Mouse (Mus musculus) adipose tissue, adult 10 weeks (tissue): Measurements from ENCODE around the gene Myod1. TPM values are rescaled to one million over a fixed set of nuclear protein-coding genes. Genes with fewer than 3 reads are reported as not detected.

Source experiments
- polyA plus RNA-seq: library from polyadenylated mRNA; stranded (reverse); fragments of 350-450 nt; fragmentation: Illumina TruSeq; extraction: RNeasy Lipid Tissue Mini Kit (QIAGEN cat#74804); gene quantifications from one replicate; pipeline ENCODE4 v1.2.3, GENCODE M21; 2014; ENCODE audit warnings: low read depth, low replicate concordance

The Myod1 gene
- not detected for polyA plus RNA-seq

DNA sequence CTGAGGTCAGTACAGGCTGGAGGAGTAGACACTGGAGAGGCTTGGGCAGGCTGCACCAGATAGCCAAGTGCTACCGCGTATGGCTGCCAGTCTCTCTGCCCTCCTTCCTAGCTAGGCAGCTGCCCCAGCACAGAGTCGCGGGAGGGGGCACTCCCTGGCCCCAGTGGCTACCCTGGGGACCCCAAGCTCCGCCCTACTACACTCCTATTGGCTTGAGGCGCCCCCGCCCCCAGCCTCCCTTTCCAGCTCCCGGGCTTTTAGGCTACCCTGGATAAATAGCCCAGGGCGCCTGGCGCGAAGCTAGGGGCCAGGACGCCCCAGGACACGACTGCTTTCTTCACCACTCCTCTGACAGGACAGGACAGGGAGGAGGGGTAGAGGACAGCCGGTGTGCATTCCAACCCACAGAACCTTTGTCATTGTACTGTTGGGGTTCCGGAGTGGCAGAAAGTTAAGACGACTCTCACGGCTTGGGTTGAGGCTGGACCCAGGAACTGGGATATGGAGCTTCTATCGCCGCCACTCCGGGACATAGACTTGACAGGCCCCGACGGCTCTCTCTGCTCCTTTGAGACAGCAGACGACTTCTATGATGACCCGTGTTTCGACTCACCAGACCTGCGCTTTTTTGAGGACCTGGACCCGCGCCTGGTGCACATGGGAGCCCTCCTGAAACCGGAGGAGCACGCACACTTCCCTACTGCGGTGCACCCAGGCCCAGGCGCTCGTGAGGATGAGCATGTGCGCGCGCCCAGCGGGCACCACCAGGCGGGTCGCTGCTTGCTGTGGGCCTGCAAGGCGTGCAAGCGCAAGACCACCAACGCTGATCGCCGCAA, at the start of gene Myod1:
Gene Myod1 (plus strand): TSS at position 303 of the 836 bp plus-strand sequence.

DNA sequence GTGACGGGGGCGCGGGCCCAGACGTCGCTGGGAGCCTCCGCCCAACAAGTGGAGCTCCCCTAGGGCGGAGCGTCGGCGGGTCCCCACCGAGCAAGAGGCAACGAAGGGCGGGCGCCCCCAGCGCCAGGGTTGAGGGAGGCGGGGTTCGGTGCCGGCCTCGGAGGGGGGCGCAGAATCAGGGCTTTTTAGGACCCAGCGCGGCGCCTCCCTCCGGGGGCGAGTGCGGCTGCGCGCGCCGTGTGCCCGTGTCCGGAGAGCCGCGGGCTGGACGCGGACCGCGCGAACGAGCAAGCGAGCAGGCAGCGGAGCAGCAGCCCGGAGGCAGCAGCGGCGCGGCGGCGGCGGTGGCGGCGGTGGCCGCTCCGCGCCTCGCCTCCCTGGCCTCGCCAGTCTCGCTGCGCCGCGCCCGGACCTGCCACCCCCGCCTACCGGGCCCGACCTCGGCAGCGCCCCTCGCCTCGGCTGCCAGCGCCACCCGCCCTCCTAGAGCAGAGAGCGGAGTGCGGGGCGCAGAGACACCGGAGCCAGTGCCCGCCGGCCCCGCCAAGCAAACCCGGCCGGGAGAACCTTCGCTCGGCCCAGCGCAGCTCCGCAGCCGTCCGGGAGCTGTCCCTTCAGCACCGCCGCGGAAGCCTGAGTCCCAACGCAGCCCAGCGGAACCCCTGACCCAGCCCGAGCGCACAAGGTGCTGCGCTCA, 20.1 kb downstream of the Myod1 start, which contains the start of gene Kcnc1:
Gene Kcnc1 (plus strand): TSS at position 267 of the 697 bp plus-strand sequence.

Other genes starting within 250 kb of the Myod1 start
- gene Abcc8, start 196.4 kb upstream of the Myod1 start, polyA plus RNA-seq: 4.9 TPM
- 3.0 TPM for gene Ush1c, start 138.0 kb upstream of the Myod1 start, polyA plus RNA-seq
- gene Otog, start 135.5 kb upstream of the Myod1 start, polyA plus RNA-seq: not detected
- not detected for gene Kcnc1, start 20.0 kb downstream of the Myod1 start, polyA plus RNA-seq